Mouse (Mus musculus): ENCODE measurements around the gene Dhrs11.

DNA sequence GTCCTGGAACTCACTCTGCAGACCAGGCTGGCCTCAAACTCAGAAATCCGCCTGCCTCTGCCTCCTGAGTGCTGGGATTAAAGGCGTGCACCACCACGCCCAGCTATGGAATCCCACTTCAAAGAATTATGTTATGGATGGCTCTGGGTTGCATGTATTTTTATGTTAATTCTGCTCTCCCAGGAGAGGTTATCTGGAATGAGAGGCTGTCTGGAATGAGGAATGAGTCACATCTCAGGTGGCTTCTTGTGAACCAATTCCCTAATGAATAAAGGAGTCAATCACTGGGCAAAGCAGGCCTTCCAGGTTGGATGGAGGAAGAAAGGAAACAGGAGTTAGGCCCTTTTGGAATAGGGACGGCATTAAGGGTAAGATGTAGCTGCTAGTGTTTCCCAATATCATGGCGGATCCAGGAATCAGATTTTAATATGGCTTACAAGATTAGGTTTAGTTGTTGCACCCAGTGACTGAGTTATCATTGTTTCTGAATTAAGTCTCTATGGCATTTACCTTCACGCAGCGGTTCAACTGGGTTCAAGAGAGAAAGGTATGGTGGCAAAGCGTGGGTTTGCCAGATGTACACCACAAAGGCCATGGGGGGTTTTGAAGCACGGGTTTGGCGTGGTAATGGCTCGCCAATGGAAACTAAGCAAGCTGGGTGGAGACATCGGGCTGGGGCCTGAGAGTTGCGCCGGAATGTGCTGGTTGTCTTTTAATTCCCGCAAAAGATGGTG lies 18.1 kb upstream of the Dhrs11 start:
- TF ChIP-seq CTCF (IDR thresholded peaks at IDR 0.05; ENCODE audit: borderline replicate concordance, insufficient read depth, low read depth, low read length): no peak
- no peak for TF ChIP-seq POLR2A (IDR thresholded peaks at IDR 0.05; ENCODE audit: borderline replicate concordance, insufficient read depth, low read length)
